Mouse (Mus musculus): Measurements from ENCODE around the gene Slc38a4. TPM values are rescaled to one million over a fixed set of nuclear protein-coding genes. Genes with fewer than 3 reads are reported as not detected.

Slc38a4 gene
- polyA plus RNA-seq, 1 experiment, result 187 TPM

DNA sequence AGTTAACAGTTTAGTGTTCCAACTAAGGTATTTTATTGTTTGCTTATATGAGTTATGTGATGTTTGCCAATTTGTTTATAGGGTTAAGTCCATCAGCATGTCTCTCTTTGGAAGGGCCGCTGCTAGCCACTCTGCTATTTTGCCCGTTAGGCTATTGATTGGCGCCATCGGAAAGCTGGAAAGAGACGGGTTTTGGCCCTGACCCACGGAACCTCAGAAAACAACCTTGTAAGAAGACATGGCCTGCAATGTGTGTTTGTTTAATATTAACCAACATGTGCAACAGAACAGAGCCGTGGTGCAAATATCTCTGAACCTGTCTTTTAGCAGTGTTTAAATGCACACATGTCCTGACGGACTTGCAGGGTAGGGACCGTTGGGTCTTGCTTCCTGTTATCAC is 14.6 kb downstream of the Slc38a4 start:
- H3K4me1 ChIP-seq (ENCODE audit: control insufficient read depth, insufficient read depth, low read length), result peaks cover 5% of the 10 kb centered on the region
- no peak overlapping the region for H3K27ac ChIP-seq (ENCODE audit: insufficient read depth, low read length)
- TF ChIP-seq EP300 (IDR thresholded peaks at IDR 0.05; ENCODE audit: insufficient read depth, low read depth, low read length) (no peak), CTCF (IDR thresholded peaks at IDR 0.05; ENCODE audit: low read depth, low read length) (no peak), POLR2A (IDR thresholded peaks at IDR 0.05; ENCODE audit: insufficient read depth, low read length) (no peak)
- no peak overlapping the region for H3K9ac ChIP-seq (ENCODE audit: low read depth, poor library complexity, severe bottlenecking)
- no peaks in the 10 kb centered on the region for H3K27me3 ChIP-seq (ENCODE audit: control insufficient read depth, insufficient read depth, low read length, poor library complexity, severe bottlenecking)
- H3K9me3 ChIP-seq (replicated peaks; ENCODE audit: control insufficient read depth, insufficient read depth, low read length, poor library complexity, severe bottlenecking), result no peaks in the 10 kb centered on the region
- H3K36me3 ChIP-seq (ENCODE audit: control insufficient read depth, insufficient read depth, low read length, poor library complexity, severe bottlenecking), result peaks cover 7% of the 10 kb centered on the region; the same call in 1 of the 2 replicates
- no peak overlapping the region for H3K4me3 ChIP-seq (ENCODE audit: low read depth, low read length)

DNA sequence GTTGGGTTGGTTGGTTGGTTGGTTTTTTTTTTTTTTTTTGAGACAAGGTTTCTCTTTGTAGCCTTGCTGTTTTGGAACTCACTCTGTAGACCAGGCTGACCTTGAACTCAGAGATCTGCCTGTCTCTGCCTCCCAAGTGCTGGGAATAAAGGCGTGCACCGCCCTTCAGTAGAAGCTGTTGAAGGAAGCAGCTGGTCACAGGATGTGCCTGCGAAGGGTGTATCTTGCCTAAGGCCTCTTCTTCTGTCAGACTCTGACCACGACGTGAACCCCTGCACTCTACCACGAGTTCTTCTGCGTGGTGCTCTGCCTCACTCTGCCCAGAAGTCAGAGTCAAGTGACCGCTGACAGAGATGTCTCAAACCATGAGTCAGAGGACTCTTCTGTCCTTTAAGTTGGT is 18.0 kb downstream of the Slc38a4 start:
- no peak overlapping the region for H3K4me3 ChIP-seq (ENCODE audit: low read depth, low read length)

DNA sequence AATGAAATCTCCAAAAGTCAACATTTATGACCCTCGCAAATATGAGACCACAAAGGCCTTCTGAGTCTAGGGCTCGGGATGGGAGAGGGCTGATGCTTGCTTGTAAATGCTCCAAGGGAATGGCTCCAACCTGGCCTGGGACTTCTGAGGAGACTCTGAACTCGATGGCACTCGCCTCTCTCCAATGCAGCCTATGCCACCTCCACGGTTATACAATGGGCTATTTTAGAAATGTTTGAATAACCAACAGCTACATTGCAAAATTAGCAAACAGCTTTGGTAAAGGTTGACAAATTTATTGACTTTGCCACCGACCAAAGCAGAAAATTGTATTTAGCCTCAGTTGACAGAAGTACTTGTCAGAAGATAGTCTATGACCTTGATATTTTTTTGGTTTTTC is 19.9 kb downstream of the Slc38a4 start:
- Histone ChIP-seq H3K4me1 (ENCODE audit: control insufficient read depth, insufficient read depth, low read length) (peaks cover 9% of the 10 kb centered on the region), H3K36me3 (ENCODE audit: control insufficient read depth, insufficient read depth, low read length, poor library complexity, severe bottlenecking) (peaks cover 5% of the 10 kb centered on the region), H3K27me3 (ENCODE audit: control insufficient read depth, insufficient read depth, low read length, poor library complexity, severe bottlenecking) (no peaks in the 10 kb centered on the region), H3K4me3 (ENCODE audit: low read depth, low read length) (no peak overlapping the region), H3K9me3 (replicated peaks; ENCODE audit: control insufficient read depth, insufficient read depth, low read length, poor library complexity, severe bottlenecking) (no peaks in the 10 kb centered on the region), H3K27ac (ENCODE audit: insufficient read depth, low read length) (no peak overlapping the region), H3K9ac (ENCODE audit: low read depth, poor library complexity, severe bottlenecking) (no peak overlapping the region)
- TF ChIP-seq POLR2A (IDR thresholded peaks at IDR 0.05; ENCODE audit: insufficient read depth, low read length), result no peak
- TF ChIP-seq EP300 (IDR thresholded peaks at IDR 0.05; ENCODE audit: insufficient read depth, low read depth, low read length), result no peak
- no peak for TF ChIP-seq CTCF (IDR thresholded peaks at IDR 0.05; ENCODE audit: low read depth, low read length)

More for the DNA sequence above, 18.0 kb downstream of the Slc38a4 start:
- H3K27me3 ChIP-seq (ENCODE audit: control insufficient read depth, insufficient read depth, low read length, poor library complexity, severe bottlenecking), result no peaks in the 10 kb centered on the region
- TF ChIP-seq POLR2A (IDR thresholded peaks at IDR 0.05; ENCODE audit: insufficient read depth, low read length), result no peak
- peak; percentile 65; the same call in 1 of the 2 replicates for TF ChIP-seq EP300 (IDR thresholded peaks at IDR 0.05; ENCODE audit: insufficient read depth, low read depth, low read length)
- peaks cover 9% of the 10 kb centered on the region for H3K4me1 ChIP-seq (ENCODE audit: control insufficient read depth, insufficient read depth, low read length)
- no peak overlapping the region for H3K27ac ChIP-seq (ENCODE audit: insufficient read depth, low read length)
- peaks cover 8% of the 10 kb centered on the region for H3K36me3 ChIP-seq (ENCODE audit: control insufficient read depth, insufficient read depth, low read length, poor library complexity, severe bottlenecking)
- H3K9ac ChIP-seq (ENCODE audit: low read depth, poor library complexity, severe bottlenecking), result no peak overlapping the region
- no peaks in the 10 kb centered on the region for H3K9me3 ChIP-seq (replicated peaks; ENCODE audit: control insufficient read depth, insufficient read depth, low read length, poor library complexity, severe bottlenecking)

DNA sequence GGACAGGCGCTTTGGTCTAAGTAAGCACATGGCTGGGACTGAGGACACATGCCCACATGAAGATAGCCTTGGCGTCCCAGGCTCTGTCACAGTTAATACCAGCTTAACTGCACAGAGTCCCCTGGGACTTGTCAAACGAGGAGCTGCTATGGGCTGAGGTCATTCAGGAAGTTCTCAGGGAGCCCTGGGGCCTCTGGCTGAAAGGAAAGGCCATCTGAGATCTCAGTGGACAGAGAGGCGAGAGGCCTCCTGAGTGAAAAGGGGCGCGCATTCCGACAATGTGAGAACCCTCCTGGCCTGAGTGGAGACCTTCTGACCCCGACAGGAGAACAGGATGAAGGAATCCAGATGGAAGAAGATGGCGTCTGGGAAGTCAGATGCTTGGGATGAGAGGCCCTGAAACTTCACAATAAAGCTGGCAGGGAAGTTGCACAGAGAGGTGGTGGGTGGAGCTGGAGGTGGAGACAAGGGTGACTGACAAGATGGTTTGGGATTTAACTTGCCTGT is 22.2 kb downstream of the Slc38a4 start:
- no peak overlapping the region for H3K27ac ChIP-seq (ENCODE audit: insufficient read depth, low read length)
- no peaks in the 10 kb centered on the region for H3K27me3 ChIP-seq (ENCODE audit: control insufficient read depth, insufficient read depth, low read length, poor library complexity, severe bottlenecking)
- H3K9ac ChIP-seq (ENCODE audit: low read depth, poor library complexity, severe bottlenecking), result no peak overlapping the region
- no peak for TF ChIP-seq CTCF (IDR thresholded peaks at IDR 0.05; ENCODE audit: low read depth, low read length)
- TF ChIP-seq EP300 (IDR thresholded peaks at IDR 0.05; ENCODE audit: insufficient read depth, low read depth, low read length), result no peak
- TF ChIP-seq POLR2A (IDR thresholded peaks at IDR 0.05; ENCODE audit: insufficient read depth, low read length), result no peak
- H3K9me3 ChIP-seq (replicated peaks; ENCODE audit: control insufficient read depth, insufficient read depth, low read length, poor library complexity, severe bottlenecking), result no peaks in the 10 kb centered on the region
- no peak overlapping the region for H3K4me3 ChIP-seq (ENCODE audit: low read depth, low read length)
- peaks cover 5% of the 10 kb centered on the region for H3K36me3 ChIP-seq (ENCODE audit: control insufficient read depth, insufficient read depth, low read length, poor library complexity, severe bottlenecking)
- H3K4me1 ChIP-seq (ENCODE audit: control insufficient read depth, insufficient read depth, low read length), result peaks cover 15% of the 10 kb centered on the region

DNA sequence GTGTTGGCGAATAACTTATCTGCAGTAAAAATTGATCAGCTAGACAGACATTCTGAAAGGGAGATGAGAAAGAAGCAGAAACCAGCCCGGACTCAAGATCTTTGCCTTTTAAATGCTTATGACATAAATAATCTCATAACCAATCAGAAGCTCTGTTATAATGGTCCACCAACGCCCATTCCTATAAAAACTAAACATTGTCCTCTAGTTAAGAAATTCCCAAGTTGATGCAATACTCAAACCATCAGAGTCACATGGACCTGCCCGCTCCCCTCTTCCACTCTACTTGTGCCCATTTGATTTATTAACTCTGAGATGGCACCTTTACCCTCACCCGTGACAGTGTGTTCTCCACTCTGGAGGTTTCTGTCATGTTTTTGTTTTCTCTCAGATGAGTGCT is 23.9 kb downstream of the Slc38a4 start:
- TF ChIP-seq EP300 (IDR thresholded peaks at IDR 0.05; ENCODE audit: insufficient read depth, low read depth, low read length), result no peak
- TF ChIP-seq CTCF (IDR thresholded peaks at IDR 0.05; ENCODE audit: low read depth, low read length), result no peak
- no peak for TF ChIP-seq POLR2A (IDR thresholded peaks at IDR 0.05; ENCODE audit: insufficient read depth, low read length)
- Histone ChIP-seq H3K36me3 (ENCODE audit: control insufficient read depth, insufficient read depth, low read length, poor library complexity, severe bottlenecking) (peaks cover 5% of the 10 kb centered on the region), H3K4me3 (ENCODE audit: low read depth, low read length) (no peak overlapping the region), H3K9me3 (replicated peaks; ENCODE audit: control insufficient read depth, insufficient read depth, low read length, poor library complexity, severe bottlenecking) (no peaks in the 10 kb centered on the region), H3K27ac (ENCODE audit: insufficient read depth, low read length) (no peak overlapping the region), H3K27me3 (ENCODE audit: control insufficient read depth, insufficient read depth, low read length, poor library complexity, severe bottlenecking) (no peaks in the 10 kb centered on the region), H3K9ac (ENCODE audit: low read depth, poor library complexity, severe bottlenecking) (no peak overlapping the region), H3K4me1 (ENCODE audit: control insufficient read depth, insufficient read depth, low read length) (peaks cover 16% of the 10 kb centered on the region)

DNA sequence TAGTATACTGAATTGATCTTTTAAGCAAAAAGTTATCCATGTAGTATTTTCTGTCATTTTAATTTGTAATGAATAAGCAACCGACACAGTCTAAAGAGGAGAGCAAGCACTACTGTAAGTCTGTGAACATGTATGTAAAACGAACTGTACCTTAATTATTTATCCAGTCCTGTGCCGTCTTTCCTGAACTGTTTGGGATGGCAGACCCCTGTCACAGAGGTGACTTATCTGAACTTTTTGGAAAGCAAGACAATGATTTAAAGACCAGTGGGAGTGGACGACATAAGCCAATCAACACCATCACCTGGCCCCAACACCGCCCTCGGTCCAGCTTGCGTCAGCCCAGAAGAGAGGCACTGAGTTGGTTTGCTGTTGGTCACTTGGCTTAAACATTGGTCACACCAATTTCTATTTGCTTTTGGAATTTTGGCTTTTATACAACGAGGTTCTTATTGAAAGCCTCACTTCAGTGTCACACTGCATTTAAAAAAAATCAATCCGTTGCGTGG is 24.7 kb downstream of the Slc38a4 start:
- Histone ChIP-seq H3K9ac (ENCODE audit: low read depth, poor library complexity, severe bottlenecking) (no peak overlapping the region), H3K4me3 (ENCODE audit: low read depth, low read length) (no peak overlapping the region), H3K4me1 (ENCODE audit: control insufficient read depth, insufficient read depth, low read length) (peaks cover 12% of the 10 kb centered on the region), H3K9me3 (replicated peaks; ENCODE audit: control insufficient read depth, insufficient read depth, low read length, poor library complexity, severe bottlenecking) (no peaks in the 10 kb centered on the region), H3K27me3 (ENCODE audit: control insufficient read depth, insufficient read depth, low read length, poor library complexity, severe bottlenecking) (no peaks in the 10 kb centered on the region), H3K36me3 (ENCODE audit: control insufficient read depth, insufficient read depth, low read length, poor library complexity, severe bottlenecking) (peaks cover 5% of the 10 kb centered on the region), H3K27ac (ENCODE audit: insufficient read depth, low read length) (no peak overlapping the region)
- TF ChIP-seq POLR2A (IDR thresholded peaks at IDR 0.05; ENCODE audit: insufficient read depth, low read length) (no peak), CTCF (IDR thresholded peaks at IDR 0.05; ENCODE audit: low read depth, low read length) (no peak), EP300 (IDR thresholded peaks at IDR 0.05; ENCODE audit: insufficient read depth, low read depth, low read length) (no peak)

All from ES-Bruce4 (cell line).